Comparison of ENCODE assay signal across 7 mouse cellular contexts in the genomic region with DNA sequence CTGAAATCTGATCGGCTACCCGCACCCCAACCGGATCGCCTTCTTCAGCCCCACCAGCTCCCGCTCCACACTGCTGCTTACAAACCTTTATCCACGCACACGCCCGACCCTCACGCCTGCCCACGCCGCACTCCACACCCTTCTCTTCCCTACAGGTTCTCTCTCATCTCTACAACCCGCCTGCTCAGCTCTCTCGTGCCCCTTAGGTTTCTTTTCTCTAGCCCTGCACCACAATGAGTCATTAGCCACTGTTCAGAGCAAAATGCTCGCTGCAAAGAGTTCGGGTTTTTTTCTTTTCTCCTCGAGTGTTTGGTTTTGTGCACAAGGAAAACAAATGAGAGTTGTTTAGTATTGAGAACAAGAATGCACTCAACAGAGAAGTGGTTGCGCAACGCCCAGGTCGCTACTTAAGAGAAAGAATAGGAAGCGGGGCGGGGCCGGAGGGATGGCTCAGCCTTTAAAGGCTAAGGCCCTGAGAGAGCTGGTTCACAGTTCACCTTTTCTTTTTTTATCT. TPM values are rescaled to one million over a fixed set of nuclear protein-coding genes. Genes with fewer than 3 reads are reported as not detected.
A peak's percentile ranks its signal among the peaks of the same experiment; 100 is the strongest.
DNase-seq lines count a peak whose midpoint lies in the region; ATAC-seq and TF ChIP-seq lines count a peak whose summit lies in the region.

No protein-coding gene starts in this region.

- peak overlapping the region; percentile 71 for H3K9ac ChIP-seq in forebrain, embryonic 12.5 days
- H3K9ac ChIP-seq in midbrain, embryonic 11.5 days (ENCODE audit: low read length) = peak overlapping the region; percentile 81

- peak overlapping the region; percentile 65 for H3K4me2 ChIP-seq in forebrain, embryonic 12.5 days
- H3K4me2 ChIP-seq in midbrain, embryonic 11.5 days = peak overlapping the region; percentile 65

- no peaks in the 10 kb centered on the region for H3K9me3 ChIP-seq in forebrain, embryonic 12.5 days
- no peaks in the 10 kb centered on the region for H3K9me3 ChIP-seq in limb, embryonic 10.5 days (replicated peaks)
- H3K9me3 ChIP-seq in midbrain, embryonic 11.5 days (ENCODE audit: control insufficient read depth, low read length) = no peaks in the 10 kb centered on the region

- DNase-seq in ES-CJ7 (ENCODE audit: low read depth, low spot score) = peak; percentile 90
- peak; percentile 57 to 63 for DNase-seq in adrenal gland, adult 18-20 months (ENCODE audit: low spot score in 2 of 2)
- peak; percentile 66 for DNase-seq in heart, postnatal 4 days
- peak; percentile 63 for DNase-seq in limb, embryonic 10.5 days (ENCODE audit: low spot score)
- peak; percentile 95 for DNase-seq in midbrain, embryonic 11.5 days (ENCODE audit: low spot score, missing footprints)
- peak; percentile 50 to 77 for DNase-seq in spleen, adult 2 months (ENCODE audit: low read depth in 1 of 2, low spot score in 2 of 2)

- TF ChIP-seq POLR2A in spleen, adult 2 months (IDR thresholded peaks at IDR 0.05; ENCODE audit: low read depth, low read length) = no peak

- peak overlapping the region; percentile 75 for H3K4me3 ChIP-seq in forebrain, embryonic 12.5 days (replicated peaks)
- peak overlapping the region; percentile 90 for H3K4me3 ChIP-seq in limb, embryonic 10.5 days
- H3K4me3 ChIP-seq in midbrain, embryonic 11.5 days (ENCODE audit: low read depth, low read length) = peak overlapping the region; percentile 79
- peak overlapping the region; percentile 78 for H3K4me3 ChIP-seq in spleen, adult 2 months (ENCODE audit: extremely low read depth, insufficient read depth, insufficient read length)

- WGBS in forebrain, embryonic 12.5 days = under 1% methylated on average over 22 of the region's 22 CpGs
- under 1% methylated on average over 22 of the region's 22 CpGs for WGBS in limb, embryonic 10.5 days
- under 1% methylated on average over 22 of the region's 22 CpGs for WGBS in midbrain, embryonic 11.5 days
- 1% methylated on average over 22 of the region's 22 CpGs for WGBS in spleen, adult 2 months

- TF ChIP-seq CTCF in spleen, adult 2 months (IDR thresholded peaks at IDR 0.05; ENCODE audit: extremely low read depth, insufficient read depth, insufficient read length, insufficient replicate concordance) = no peak

- peaks cover 16% of the 10 kb centered on the region for H3K4me1 ChIP-seq in forebrain, embryonic 12.5 days
- peaks cover 19% of the 10 kb centered on the region for H3K4me1 ChIP-seq in limb, embryonic 10.5 days
- H3K4me1 ChIP-seq in midbrain, embryonic 11.5 days (ENCODE audit: control insufficient read depth, insufficient read depth, low read length) = peaks cover 3% of the 10 kb centered on the region
- peaks cover 5% of the 10 kb centered on the region for H3K4me1 ChIP-seq in spleen, adult 2 months (ENCODE audit: control insufficient read depth, insufficient read depth, insufficient read length)

- H3K27ac ChIP-seq in forebrain, embryonic 12.5 days = peak overlapping the region; percentile 92
- peak overlapping the region; percentile 84 for H3K27ac ChIP-seq in limb, embryonic 10.5 days
- peak overlapping the region; percentile 80 for H3K27ac ChIP-seq in midbrain, embryonic 11.5 days (ENCODE audit: low read depth, low read length)
- H3K27ac ChIP-seq in spleen, adult 2 months (ENCODE audit: insufficient read depth, low read length) = peak overlapping the region; percentile 95

- no peaks in the 10 kb centered on the region for H3K36me3 ChIP-seq in forebrain, embryonic 12.5 days (replicated peaks)
- H3K36me3 ChIP-seq in limb, embryonic 10.5 days = no peaks in the 10 kb centered on the region
- no peaks in the 10 kb centered on the region for H3K36me3 ChIP-seq in midbrain, embryonic 11.5 days (ENCODE audit: control insufficient read depth, insufficient read depth, low read length)
- no peaks in the 10 kb centered on the region for H3K36me3 ChIP-seq in spleen, adult 2 months (ENCODE audit: control insufficient read depth, insufficient read depth, low read length)

- no peaks in the 10 kb centered on the region for H3K27me3 ChIP-seq in forebrain, embryonic 12.5 days
- no peaks in the 10 kb centered on the region for H3K27me3 ChIP-seq in limb, embryonic 10.5 days (ENCODE audit: low read depth, poor library complexity, severe bottlenecking)
- H3K27me3 ChIP-seq in midbrain, embryonic 11.5 days (ENCODE audit: control insufficient read depth, insufficient read depth, low read length) = no peaks in the 10 kb centered on the region
- no peaks in the 10 kb centered on the region for H3K27me3 ChIP-seq in spleen, adult 2 months (ENCODE audit: control insufficient read depth, insufficient read depth, low read length)

- ATAC-seq in forebrain, embryonic 12.5 days (ENCODE audit: low FRiP score) = peak; percentile 52
- ATAC-seq in midbrain, embryonic 11.5 days (ENCODE audit: low FRiP score) = peak; percentile 52

RNA-seq across cellular contexts. Expression of a gene that starts 17.4 kb away (rescaled TPM):
- 1 to 10 TPM in 1 of 2 experiments, under 1 TPM in 1; 0.90 to 1.3 TPM for total RNA-seq in adrenal gland, adult 18-20 months (2021)
- polyA plus RNA-seq in forebrain, embryonic 12.5 days (2016; fragmentation: Nextera tagmentation; extraction: Ambion mirVana) = not detected in 2 replicates
- not detected for total RNA-seq in heart, postnatal 4 days (2021)
- polyA plus RNA-seq in limb, embryonic 10.5 days (2016; fragmentation: Nextera tagmentation; extraction: Ambion mirVana) = not detected in 2 replicates
- not detected in 2 replicates for polyA plus RNA-seq in midbrain, embryonic 11.5 days (2014; fragmentation: Nextera tagmentation; extraction: Ambion mirVana)
- 0.62 and 1.7 TPM in 2 replicates for polyA plus RNA-seq in spleen, adult 2 months (2012; rRNA removed)

RNA-seq across cellular contexts. Expression of a gene that starts 17.4 kb away (rescaled TPM):
- not detected for total RNA-seq in adrenal gland, adult 18-20 months (2021)
- not detected in 2 replicates for polyA plus RNA-seq in forebrain, embryonic 12.5 days (2016; fragmentation: Nextera tagmentation; extraction: Ambion mirVana)
- total RNA-seq in heart, postnatal 4 days (2021) = not detected
- polyA plus RNA-seq in limb, embryonic 10.5 days (2016; fragmentation: Nextera tagmentation; extraction: Ambion mirVana) = not detected in 2 replicates
- polyA plus RNA-seq in midbrain, embryonic 11.5 days (2014; fragmentation: Nextera tagmentation; extraction: Ambion mirVana) = not detected in 2 replicates
- polyA plus RNA-seq in spleen, adult 2 months (2012; rRNA removed) = 0.23 and 0.53 TPM in 2 replicates

RNA-seq across cellular contexts. Expression of a gene that starts 43.9 kb away (rescaled TPM):
- total RNA-seq in adrenal gland, adult 18-20 months (2021) = under 1 TPM; 0.29 to 0.33 TPM
- polyA plus RNA-seq in forebrain, embryonic 12.5 days (2016; fragmentation: Nextera tagmentation; extraction: Ambion mirVana) = 0.10 TPM in 1 of 2 replicates, not detected in the other
- total RNA-seq in heart, postnatal 4 days (2021) = not detected
- polyA plus RNA-seq in limb, embryonic 10.5 days (2016; fragmentation: Nextera tagmentation; extraction: Ambion mirVana) = not detected in 2 replicates
- polyA plus RNA-seq in midbrain, embryonic 11.5 days (2014; fragmentation: Nextera tagmentation; extraction: Ambion mirVana) = not detected in 2 replicates
- polyA plus RNA-seq in spleen, adult 2 months (2012; rRNA removed) = 5.0 and 9.6 TPM in 2 replicates

RNA-seq across cellular contexts. Expression of a gene that starts 47.4 kb away (rescaled TPM):
- under 1 TPM in 1 of 2 experiments, not detected in 1; 0.93 TPM for total RNA-seq in adrenal gland, adult 18-20 months (2021)
- 0.17 and 0.43 TPM in 2 replicates for polyA plus RNA-seq in forebrain, embryonic 12.5 days (2016; fragmentation: Nextera tagmentation; extraction: Ambion mirVana)
- total RNA-seq in heart, postnatal 4 days (2021) = under 1 TPM in 1 of 2 experiments, not detected in 1; 0.21 TPM
- polyA plus RNA-seq in limb, embryonic 10.5 days (2016; fragmentation: Nextera tagmentation; extraction: Ambion mirVana) = 0.59 and 0.62 TPM in 2 replicates
- polyA plus RNA-seq in midbrain, embryonic 11.5 days (2014; fragmentation: Nextera tagmentation; extraction: Ambion mirVana) = 0.67 and 0.90 TPM in 2 replicates
- polyA plus RNA-seq in spleen, adult 2 months (2012; rRNA removed) = 16.3 and 22.9 TPM in 2 replicates

RNA-seq across cellular contexts. Expression of a gene that starts 54.5 kb away (rescaled TPM):
- total RNA-seq in adrenal gland, adult 18-20 months (2021) = under 1 TPM; 0.60 to 0.67 TPM
- 0.08 TPM in 1 of 2 replicates, not detected in the other for polyA plus RNA-seq in forebrain, embryonic 12.5 days (2016; fragmentation: Nextera tagmentation; extraction: Ambion mirVana)
- not detected for total RNA-seq in heart, postnatal 4 days (2021)
- polyA plus RNA-seq in limb, embryonic 10.5 days (2016; fragmentation: Nextera tagmentation; extraction: Ambion mirVana) = not detected in 2 replicates
- 0.08 TPM in 1 of 2 replicates, not detected in the other for polyA plus RNA-seq in midbrain, embryonic 11.5 days (2014; fragmentation: Nextera tagmentation; extraction: Ambion mirVana)
- polyA plus RNA-seq in spleen, adult 2 months (2012; rRNA removed) = 3.0 and 8.5 TPM in 2 replicates

Comparison
In these comparisons a context has a peak if more than half of its experiments do, and no peak if none do; other contexts are left out.
1. Peak in every context shown above with its lines: DNase-seq, ATAC-seq, H3K4me3 ChIP-seq and H3K27ac ChIP-seq.